Mouse (Mus musculus) NIH3T3 (cell line): ENCODE measurements around the gene Adat3.
A peak's percentile ranks its signal among the peaks of the same experiment; 100 is the strongest.
"Not testable (repeated sequence)": the region's sequence is repeated elsewhere in the genome, so short reads cannot be mapped to it uniquely, and the experiment has no call there.

ENCODE experiments used
- DNase-seq: peaks from one replicate; pipeline ENCODE4 v3.0.0-alpha.2; 2012; ENCODE audit warnings: low read depth

Gene Adat3

GRCm38 (mm10) chr10:80578131-80578750 is 24.4 kb upstream of the Adat3 start:
- peak; percentile 95 for DNase-seq

DNA sequence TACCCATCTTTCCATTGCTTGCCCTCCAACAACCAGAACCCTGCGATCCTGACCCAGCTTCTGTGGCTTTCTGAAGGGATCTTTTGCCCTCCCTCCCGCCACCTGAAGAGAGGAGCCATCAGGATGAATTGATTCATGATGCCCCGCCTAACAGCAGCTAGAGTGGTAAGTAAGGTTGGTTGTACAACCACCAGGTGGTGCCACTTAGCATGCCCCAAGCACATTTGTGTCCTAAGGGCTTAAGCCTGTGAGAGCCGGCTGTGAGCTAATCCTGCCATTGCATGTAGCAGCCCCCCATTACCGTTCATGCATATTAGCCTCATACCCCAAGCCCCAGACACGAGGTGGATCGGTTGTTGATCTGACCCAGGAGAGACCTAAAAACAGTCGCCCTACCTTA is 23.8 kb upstream of the Adat3 start:
- peak; percentile 90 for DNase-seq

- DNase-seq = no peak
These were observed 19.6 kb upstream of the Adat3 start for GRCm38 (mm10) chr10:80583047-80583446.

- DNase-seq = no peak
These were observed 18.6 kb upstream of the Adat3 start for GRCm38 (mm10) chr10:80584045-80584488.

DNA sequence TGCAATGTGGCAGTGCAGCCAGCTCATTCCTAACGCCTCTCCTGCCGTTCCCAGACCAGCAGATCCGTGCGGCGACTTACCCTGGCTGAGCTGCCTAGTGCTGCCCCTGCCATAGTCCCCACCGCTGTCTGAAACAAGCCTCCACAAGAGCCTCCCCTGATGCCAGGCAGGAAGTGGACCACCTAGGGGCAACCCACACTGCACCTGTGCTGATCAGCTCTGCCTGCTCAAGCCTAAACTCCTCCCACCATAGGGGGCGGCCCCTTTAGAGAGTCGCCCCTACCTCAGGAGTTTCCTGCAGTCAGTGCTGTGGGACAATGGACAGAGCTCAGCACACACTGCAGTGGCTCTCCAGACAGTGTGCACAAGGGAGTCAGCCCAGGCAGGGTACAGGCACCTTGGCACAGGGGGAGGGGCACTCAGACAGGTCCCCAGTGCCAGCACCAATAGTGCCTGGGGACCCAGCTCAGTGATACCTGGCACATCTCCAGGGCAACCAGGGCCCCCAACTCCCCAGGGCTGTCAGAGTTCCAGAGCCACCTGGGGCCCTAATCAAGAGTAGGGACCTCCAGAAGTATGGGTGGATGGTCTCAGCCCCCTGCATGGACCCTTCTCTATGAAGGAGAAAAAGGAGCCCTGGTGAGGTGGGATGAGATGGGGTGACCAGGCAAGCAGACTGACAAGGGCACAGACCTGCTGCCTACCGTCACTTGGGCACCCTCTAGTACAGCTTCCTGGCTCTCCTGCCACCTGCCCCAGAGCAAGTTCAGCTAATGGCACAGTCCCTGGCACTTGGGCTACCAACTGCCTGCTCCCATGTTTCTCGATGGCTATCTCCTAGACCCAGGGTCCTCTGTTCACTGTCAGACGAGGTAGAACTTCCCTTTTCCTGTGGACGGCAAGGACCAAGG is 17.8 kb upstream of the Adat3 start:
- DNase-seq = no peak

DNA sequence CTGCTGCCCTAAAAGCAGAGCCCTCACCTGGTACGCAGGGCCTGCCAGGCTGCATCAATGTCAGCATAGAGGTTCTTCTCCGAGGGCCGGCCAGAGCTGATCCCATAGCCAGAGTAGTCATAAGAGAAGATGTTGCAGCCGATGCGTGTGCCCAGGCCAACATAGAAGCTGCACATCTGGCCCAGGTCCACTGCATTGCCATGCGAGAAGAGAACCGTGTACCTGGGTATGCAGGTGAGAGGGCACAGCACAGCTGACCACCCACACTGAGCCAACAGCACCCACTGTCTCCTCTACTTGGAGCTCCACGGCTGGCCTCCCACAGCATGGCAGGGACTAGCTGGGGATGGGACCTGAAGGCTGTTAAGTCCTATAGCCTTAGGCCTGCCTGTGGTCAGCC is 17.1 kb upstream of the Adat3 start:
- DNase-seq = no peak

GRCm38 (mm10) chr10:80586407-80587304 is 16.0 kb upstream of the Adat3 start:
- DNase-seq = no peak

DNA sequence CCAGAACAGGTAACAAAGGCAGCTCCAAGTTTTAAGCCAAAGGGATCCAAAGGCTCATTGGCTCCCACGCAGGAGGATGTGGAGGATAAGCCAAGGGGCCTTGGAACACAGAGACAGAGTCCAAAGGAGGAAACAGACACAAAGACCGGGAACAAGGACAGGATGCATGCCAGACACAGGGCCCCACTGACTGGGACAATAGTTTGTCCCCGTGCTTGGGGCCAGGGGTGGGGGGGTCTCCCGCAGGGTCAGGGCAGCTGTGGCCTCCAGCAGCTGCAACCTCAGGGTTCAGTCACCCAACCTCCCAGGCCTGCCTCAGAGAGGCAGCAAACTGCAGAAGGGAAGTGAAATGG is 15.4 kb upstream of the Adat3 start:
- DNase-seq = no peak

DNA sequence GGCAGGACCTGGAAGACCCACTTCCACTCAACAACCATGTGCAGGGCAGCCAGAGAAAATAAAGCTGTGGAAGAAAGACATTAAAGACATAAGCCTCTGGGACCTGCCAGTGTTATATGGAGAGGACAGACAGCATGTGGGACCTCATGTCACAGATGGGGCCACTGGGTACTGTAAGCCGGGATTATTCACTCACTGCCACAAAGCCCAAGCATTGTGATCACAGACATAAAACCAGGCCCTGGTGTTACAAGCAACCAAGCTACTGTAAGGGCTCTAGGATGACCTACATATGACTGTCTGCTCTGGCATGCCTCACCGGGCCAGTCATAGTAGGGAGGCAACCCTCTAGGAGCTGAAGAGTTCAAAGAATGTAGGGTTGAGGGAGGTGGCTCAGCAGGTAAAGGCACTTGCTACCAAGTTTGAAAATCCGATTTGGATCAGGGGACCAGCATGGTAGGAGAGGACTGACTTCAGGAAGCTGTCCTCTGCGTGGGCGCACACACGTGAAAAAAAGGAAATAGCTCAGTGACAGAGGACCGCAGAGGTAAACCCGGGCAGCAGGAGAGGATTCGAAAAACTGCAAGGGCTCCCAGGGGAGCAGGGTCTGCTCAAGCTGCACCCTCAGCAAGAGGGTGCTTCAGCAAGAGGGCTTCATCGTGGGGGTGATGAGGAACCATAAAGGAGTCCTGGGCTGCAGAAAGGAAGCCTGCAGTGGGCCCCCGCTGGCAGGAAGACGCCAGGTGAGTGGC is 13.4 kb upstream of the Adat3 start:
- DNase-seq = no peak

DNA sequence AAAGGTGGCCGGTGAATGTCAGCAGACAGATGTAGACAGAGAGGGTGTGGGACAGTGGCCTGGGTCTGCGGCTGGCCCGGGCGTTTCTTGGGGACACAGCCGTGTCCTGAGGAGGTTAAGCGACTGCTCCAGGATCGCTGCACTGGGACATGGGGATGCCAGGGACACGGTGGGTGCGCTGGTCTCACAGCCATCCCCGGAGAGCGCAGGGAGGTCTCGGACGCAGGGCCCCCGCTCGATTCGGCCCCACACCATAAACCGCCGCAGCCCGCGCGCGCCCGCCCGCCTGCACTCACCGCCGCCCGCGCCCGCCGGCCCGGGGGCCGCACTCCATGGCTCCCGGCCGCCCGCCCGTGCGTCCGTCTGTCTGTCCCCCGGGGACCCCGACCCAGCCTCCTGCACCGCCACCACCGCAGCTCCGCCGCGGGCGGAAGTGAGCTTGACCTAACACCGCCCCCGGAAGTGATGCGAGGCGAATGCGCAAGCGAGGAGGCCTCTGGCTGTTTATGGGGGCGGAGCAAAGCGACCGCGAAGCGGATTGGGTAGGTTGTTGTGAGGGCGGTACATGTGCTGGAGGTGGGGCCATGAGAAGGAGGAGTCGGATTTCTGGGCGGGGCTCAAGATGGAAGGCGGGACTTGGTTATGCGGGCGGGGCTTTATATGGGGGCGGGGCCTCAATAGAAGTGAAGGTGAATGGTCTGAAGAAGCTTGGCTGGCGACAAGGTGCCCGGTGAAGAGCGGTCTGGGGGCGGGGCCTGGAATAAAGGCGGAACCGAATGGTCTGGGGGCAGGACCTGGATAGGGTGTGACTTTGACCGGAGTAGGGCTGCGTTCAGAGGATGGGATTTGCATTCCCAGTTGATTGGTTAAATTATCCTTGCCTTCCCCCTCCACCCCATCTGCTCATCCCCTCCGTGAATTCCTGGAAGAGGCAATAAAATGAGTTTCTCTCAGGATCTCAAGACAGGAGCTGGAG is 12.5 kb upstream of the Adat3 start, which contains the start of gene Abhd17a:
TSS of gene Abhd17a (minus strand) at position 463 of the 976 bp plus-strand sequence.
- peak; percentile 99 for DNase-seq

DNA sequence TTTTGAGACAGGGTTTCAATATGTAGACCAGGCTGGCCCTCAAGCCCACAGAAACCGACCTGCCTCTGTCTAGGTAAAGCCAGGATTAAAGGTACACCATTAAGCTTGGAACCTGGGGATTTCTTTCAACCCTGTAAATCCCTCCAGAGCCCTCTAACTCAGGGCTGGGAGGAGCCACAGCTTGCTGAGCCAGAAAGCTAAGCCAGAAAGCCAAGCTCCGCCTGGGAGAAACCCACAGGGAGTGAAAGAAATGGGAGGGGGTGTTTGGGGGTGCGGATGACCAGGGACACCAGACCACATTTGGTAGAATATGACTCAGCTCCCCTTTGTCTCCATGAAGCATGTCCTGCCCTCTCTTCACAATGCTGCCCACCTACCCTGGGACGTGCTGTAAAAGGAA is 6.4 kb upstream of the Adat3 start:
- no peak for DNase-seq

DNA sequence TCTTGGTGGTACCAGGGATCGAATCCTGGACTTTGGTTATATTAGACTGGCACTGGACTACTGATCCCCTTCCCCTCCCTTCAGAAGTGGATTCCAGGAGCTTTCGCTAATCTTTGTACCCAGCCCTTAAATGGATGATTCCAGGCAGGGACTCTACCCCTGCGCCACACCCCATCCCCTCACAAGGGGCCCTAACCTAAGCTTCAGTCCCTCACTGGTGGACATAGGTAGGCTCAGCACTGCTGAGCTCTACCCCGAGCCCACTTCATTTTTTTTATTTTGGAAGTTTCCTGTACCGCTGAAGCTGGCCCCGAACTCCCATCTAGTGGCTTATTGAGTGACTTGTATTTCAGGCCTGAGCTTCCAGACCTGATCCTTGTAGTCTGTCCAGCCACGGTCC is 684 bp downstream of the Adat3 start:
- DNase-seq = no peak

GRCm38 (mm10) chr10:80604001-80604509 is 1.4 kb downstream of the Adat3 start:
- DNase-seq = no peak

- DNase-seq = no peak
These were observed 2.3 kb downstream of the Adat3 start for GRCm38 (mm10) chr10:80604988-80605387.

- DNase-seq = not testable (repeated sequence)
These were observed 3.0 kb downstream of the Adat3 start, which contains the start of gene Gm49322 for GRCm38 (mm10) chr10:80605721-80606120. Gm49322 (plus strand) TSS chr10:80606021.

GRCm38 (mm10) chr10:80606306-80606705 is 3.6 kb downstream of the Adat3 start:
- DNase-seq = no peak

GRCm38 (mm10) chr10:80606737-80607350 is 4.2 kb downstream of the Adat3 start:
- DNase-seq = no peak

DNA sequence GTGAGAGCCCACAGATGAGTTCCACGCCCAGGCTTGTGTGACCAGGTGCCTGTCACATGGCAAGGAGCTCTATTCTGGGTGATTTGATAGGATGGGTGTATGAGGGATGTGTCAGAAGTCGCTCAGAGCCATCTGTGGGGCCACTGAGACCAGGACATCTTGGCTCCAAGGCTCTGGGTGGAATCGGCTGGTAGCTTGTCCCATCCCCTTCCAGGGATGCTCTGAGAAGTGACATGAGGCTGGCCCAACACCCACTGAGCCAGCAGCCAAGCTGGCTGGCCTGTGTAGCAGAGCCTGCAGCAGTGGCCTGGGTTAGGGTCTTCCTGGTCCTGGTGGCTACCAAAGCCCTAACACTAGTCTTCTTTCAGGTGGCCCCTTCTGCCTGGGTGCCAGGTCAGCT is 5.8 kb downstream of the Adat3 start:
- no peak for DNase-seq

- DNase-seq = no peak
These were observed 6.7 kb downstream of the Adat3 start for GRCm38 (mm10) chr10:80609269-80609924.
